ENCODE assay signal across 11 mouse cellular contexts in the genomic region with DNA sequence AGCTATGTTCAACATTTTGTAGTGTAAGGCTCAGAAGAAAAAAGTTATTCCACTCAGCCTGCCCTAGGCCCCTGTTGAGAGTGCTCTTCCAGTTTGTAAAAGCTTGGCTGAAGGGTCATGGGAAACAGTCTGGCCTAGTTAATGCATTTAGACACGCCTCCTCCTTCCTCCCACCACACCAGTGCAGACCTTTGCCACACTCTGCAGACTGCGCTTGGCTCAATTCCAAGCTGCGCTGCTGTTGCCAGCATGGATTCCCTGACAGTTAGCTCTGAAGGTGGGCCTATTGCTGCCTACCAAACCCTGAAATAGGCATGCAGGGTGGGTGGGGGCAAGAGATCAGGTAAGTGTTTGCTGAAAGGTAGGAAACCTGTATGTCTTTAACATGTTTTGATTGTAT. TPM values are rescaled to one million over a fixed set of nuclear protein-coding genes. Genes with fewer than 3 reads are reported as not detected.
A peak's percentile ranks its signal among the peaks of the same experiment; 100 is the strongest.
DNase-seq lines count a peak whose midpoint lies in the region; ATAC-seq and TF ChIP-seq lines count a peak whose summit lies in the region.
"Had no signal": no experiment of that assay in that cellular context is flagged by ENCODE, and none has a peak within 500 bp of the region (broad histone marks: within the 10 kb centered on the region; RNA-seq: fewer than 3 reads in every experiment).

No protein-coding gene starts in this region.

- H3K27me3 ChIP-seq in lung, postnatal 0 days (replicated peaks; ENCODE audit: insufficient read depth, low read length): no peaks in the 10 kb centered on the region
- H3K27me3 ChIP-seq in neural tube, embryonic 14.5 days (ENCODE audit: control insufficient read depth, insufficient read depth, low read length): no peaks in the 10 kb centered on the region
- H3K27me3 ChIP-seq: hindbrain, embryonic 15.5 days had no signal

- peak; percentile 24 to 37 for DNase-seq in cerebellum, postnatal 14 days
- DNase-seq in cerebellum, adult 9-11 months: no peak
- peak; percentile 57 for DNase-seq in lung, postnatal 0 days (ENCODE audit: low spot score)
- no peak for DNase-seq in lung, postnatal 14 days
- DNase-seq in kidney, postnatal 14 days: peak; percentile 31
- no peak for DNase-seq in testis, postnatal 14 days (ENCODE audit: low spot score)
- DNase-seq in right cerebral cortex, postnatal 14 days: no peak
- DNase-seq: B cell, adult 2 months; gastrocnemius, adult 2 months had no signal

- no peaks in the 10 kb centered on the region for H3K9me3 ChIP-seq in lung, postnatal 0 days (ENCODE audit: low read length)
- H3K9me3 ChIP-seq in neural tube, embryonic 14.5 days (ENCODE audit: control insufficient read depth, low read length): no peaks in the 10 kb centered on the region
- H3K9me3 ChIP-seq: hindbrain, embryonic 15.5 days had no signal

- WGBS in lung, postnatal 0 days: 31% methylated on average over 3 of the region's 3 CpGs
- WGBS in neural tube, embryonic 14.5 days: 36% methylated on average over 3 of the region's 3 CpGs

- H3K4me1 ChIP-seq in lung, postnatal 0 days (ENCODE audit: insufficient read depth, low read depth, low read length): peaks cover 9% of the 10 kb centered on the region
- no peaks in the 10 kb centered on the region for H3K4me1 ChIP-seq in neural tube, embryonic 14.5 days (ENCODE audit: control insufficient read depth, insufficient read depth, low read length)

- no peak overlapping the region for H3K9ac ChIP-seq in lung, postnatal 0 days (replicated peaks; ENCODE audit: low read depth)
- no peak overlapping the region for H3K9ac ChIP-seq in neural tube, embryonic 14.5 days (replicated peaks; ENCODE audit: low read depth, low read length)
- H3K9ac ChIP-seq: hindbrain, embryonic 15.5 days had no signal

- no peak overlapping the region for H3K4me3 ChIP-seq in lung, postnatal 0 days (ENCODE audit: low read depth, low read length)
- no peak overlapping the region for H3K4me3 ChIP-seq in neural tube, embryonic 14.5 days (ENCODE audit: low read depth, low read length)
- H3K4me3 ChIP-seq: gastrocnemius, adult 2 months; hindbrain, embryonic 15.5 days had no signal

- no peak for TF ChIP-seq EP300 in lung, postnatal 0 days (IDR thresholded peaks at IDR 0.05)

- no peaks in the 10 kb centered on the region for H3K36me3 ChIP-seq in lung, postnatal 0 days (ENCODE audit: insufficient read depth, low read length)
- H3K36me3 ChIP-seq in neural tube, embryonic 14.5 days (ENCODE audit: control insufficient read depth, insufficient read depth, low read length): no peaks in the 10 kb centered on the region
- H3K36me3 ChIP-seq: hindbrain, embryonic 15.5 days had no signal

- ATAC-seq in lung, postnatal 0 days: peak; percentile 53
- peak; percentile 38; the same call in 1 of the 2 replicates for ATAC-seq in neural tube, embryonic 14.5 days (ENCODE audit: low read depth)

- H3K27ac ChIP-seq in lung, postnatal 0 days (ENCODE audit: low read length): no peak overlapping the region
- H3K27ac ChIP-seq in neural tube, embryonic 14.5 days (ENCODE audit: low read depth, low read length): no peak overlapping the region
- H3K27ac ChIP-seq: gastrocnemius, adult 2 months had no signal

- TF ChIP-seq CTCF in lung, postnatal 0 days (IDR thresholded peaks at IDR 0.05): no peak

- no peak overlapping the region for H3K4me2 ChIP-seq in lung, postnatal 0 days (replicated peaks; ENCODE audit: low read depth, low read length)
- no peak overlapping the region for H3K4me2 ChIP-seq in neural tube, embryonic 14.5 days (ENCODE audit: low read depth, low read length)
- H3K4me2 ChIP-seq: hindbrain, embryonic 15.5 days had no signal

RNA-seq across cellular contexts. Expression of a gene that starts 9.3 kb away (rescaled TPM):
- 17.5 and 18.4 TPM in 2 replicates for polyA plus RNA-seq in lung, postnatal 0 days (2015; fragmentation: Nextera tagmentation; extraction: Ambion mirVana)
- polyA plus RNA-seq in neural tube, embryonic 14.5 days (2014; fragmentation: Nextera tagmentation; extraction: Ambion mirVana): 15.7 and 17.4 TPM in 2 replicates

Comparison
In these comparisons a context has a peak if more than half of its experiments do, and no peak if none do; other contexts are left out.
1. DNase-seq: peak in cerebellum, postnatal 14 days (2 of 2), lung, postnatal 0 days (single experiment) and kidney, postnatal 14 days (single experiment); none in cerebellum, adult 9-11 months (single experiment), lung, postnatal 14 days (single experiment), testis, postnatal 14 days (single experiment) and right cerebral cortex, postnatal 14 days (single experiment).